Mouse (Mus musculus) E14TG2a.4 (cell line): Measurements from ENCODE around the gene Emc9.
A peak's percentile ranks its signal among the peaks of the same experiment; 100 is the strongest.

Source experiments
- H3K27me3 ChIP-seq: 2 replicates; pipeline ENCODE4 v1.6.1; 2014; ENCODE audit warnings: low read length, control low read depth; ENCODE audit not compliant: insufficient read depth
- H3K36me3 ChIP-seq: 2 replicates; pipeline ENCODE4 v1.6.1; 2014; ENCODE audit warnings: low read length, control low read depth; ENCODE audit not compliant: insufficient read depth
- H3K4me1 ChIP-seq: replicated peaks from 2 replicates; pipeline ENCODE4 v1.6.1; 2014; ENCODE audit warnings: low read depth, low read length, control low read depth
- H3K4me3 ChIP-seq: replicated peaks from 2 replicates; pipeline ENCODE4 v1.5.1; 2014; ENCODE audit warnings: mild to moderate bottlenecking, low read length
- H3K9me3 ChIP-seq: 2 replicates; pipeline ENCODE4 v1.6.1; 2014; ENCODE audit warnings: low read length, control low read depth
- CTCF ChIP-seq: conservative IDR thresholded peaks from 2 replicates; pipeline ENCODE4 v1.5.1; 2014; ENCODE audit warnings: low read length
- NANOG ChIP-seq: IDR thresholded peaks from 2 replicates; pipeline ENCODE4 v1.6.1; 2014; ENCODE audit warnings: borderline replicate concordance, low read length, mixed read lengths
- POU5F1 ChIP-seq: IDR thresholded peaks from 2 replicates; pipeline ENCODE4 v1.6.1; 2014; ENCODE audit warnings: low read length, borderline replicate concordance

The Emc9 gene

DNA sequence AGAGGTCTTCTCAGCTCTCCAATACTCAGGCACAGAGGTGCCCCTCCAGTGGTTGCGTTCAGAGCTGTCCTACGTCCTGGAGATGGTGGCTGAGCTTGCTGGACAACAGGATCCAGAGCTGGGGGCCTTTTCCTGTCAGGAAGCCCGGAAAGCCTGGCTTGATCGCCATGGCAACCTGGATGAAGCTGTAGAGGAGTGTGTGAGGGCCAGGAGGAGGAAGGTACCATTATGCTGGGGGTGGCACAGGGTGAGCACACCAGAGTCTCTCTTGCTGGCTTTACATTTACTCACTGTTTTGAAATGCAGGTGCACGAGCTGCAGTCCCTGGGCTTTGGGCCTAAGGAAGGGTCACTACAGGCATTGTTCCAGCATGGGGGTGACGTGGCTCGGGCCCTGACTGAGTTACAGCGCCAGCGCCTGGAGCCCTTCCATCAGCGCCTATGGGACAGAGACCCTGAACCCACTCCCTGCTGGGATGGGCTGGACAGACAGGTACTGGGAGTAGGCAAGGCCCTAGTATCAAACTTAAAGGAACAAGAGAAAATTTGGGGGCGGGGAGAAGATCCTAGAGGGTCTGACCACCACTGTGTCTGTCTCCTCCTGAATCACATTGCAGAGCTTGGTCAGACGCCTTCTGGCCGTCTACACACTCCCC, 11.1 kb upstream of the Emc9 start:
- Histone ChIP-seq H3K27me3 (no peaks in the 10 kb centered on the region), H3K9me3 (no peaks in the 10 kb centered on the region), H3K4me1 (peaks cover 46% of the 10 kb centered on the region), H3K36me3 (peaks cover 79% of the 10 kb centered on the region), H3K4me3 (no peak overlapping the region)
- no peak for TF ChIP-seq NANOG
- TF ChIP-seq CTCF, result no peak
- no peak for TF ChIP-seq POU5F1

DNA sequence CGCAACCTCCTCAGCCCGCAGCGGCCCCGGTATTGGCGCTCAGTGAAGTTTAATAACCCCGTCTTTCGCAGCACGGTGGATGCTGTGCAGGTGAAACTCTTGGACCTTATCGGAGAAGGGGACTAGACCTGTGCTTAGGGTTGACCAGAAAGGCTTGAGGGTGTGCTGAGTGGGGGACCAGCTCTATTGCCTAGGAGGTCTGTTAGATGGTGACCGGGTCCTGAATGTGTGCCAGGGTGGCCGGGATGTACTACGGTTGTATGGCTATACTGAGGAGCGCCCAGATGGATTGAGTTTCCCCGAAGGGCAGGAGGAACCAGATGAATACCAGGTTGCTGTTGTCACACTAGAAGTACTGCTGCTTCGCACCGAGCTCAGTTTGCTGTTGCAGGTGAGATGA, 7.1 kb upstream of the Emc9 start:
- H3K4me1 ChIP-seq, result peaks cover 52% of the 10 kb centered on the region
- peaks cover 59% of the 10 kb centered on the region for H3K36me3 ChIP-seq
- TF ChIP-seq NANOG, result no peak
- no peak for TF ChIP-seq CTCF
- TF ChIP-seq POU5F1, result no peak
- H3K27me3 ChIP-seq, result no peaks in the 10 kb centered on the region
- no peaks in the 10 kb centered on the region for H3K9me3 ChIP-seq
- peak overlapping the region; percentile 99 for H3K4me3 ChIP-seq

DNA sequence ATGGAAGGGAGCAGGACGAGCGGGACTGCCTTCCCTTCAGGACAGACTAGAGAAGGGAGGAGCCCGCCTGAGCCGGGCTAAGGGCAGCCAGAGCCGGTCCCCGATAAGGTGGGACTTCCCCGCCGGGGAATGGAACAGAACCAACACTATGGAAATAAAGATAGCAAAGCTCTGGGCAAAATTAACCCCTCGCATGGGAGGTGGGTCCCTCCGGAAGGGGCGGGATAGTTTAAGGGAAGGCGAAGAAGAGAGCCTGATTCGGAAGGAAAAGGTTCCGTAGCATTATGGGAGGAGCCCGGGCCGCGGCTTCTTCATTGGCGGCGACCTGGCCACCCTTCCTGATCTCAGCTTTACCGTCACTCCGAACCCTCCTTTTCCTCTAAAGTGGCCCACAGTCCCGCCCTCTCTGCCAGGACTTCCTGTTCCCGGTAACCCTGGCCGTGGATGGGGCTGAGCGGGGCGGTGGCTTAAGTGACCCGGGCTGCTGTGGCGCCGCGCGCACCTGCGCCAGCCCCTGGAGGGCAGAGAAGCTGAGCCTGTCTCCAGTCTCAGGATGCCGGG, 6.3 kb upstream of the Emc9 start, which contains the start of gene Rnf31:
Gene Rnf31 (plus strand): TSS at position 378 of the 561 bp plus-strand sequence.
- peak within 1 kb of the TSS; percentile 99 for H3K4me3 ChIP-seq
- H3K36me3 ChIP-seq, result peaks cover 55% of the 10 kb centered on the region
- H3K27me3 ChIP-seq, result no peaks in the 10 kb centered on the region
- H3K4me1 ChIP-seq, result peaks cover 49% of the 10 kb centered on the region
- TF ChIP-seq NANOG (no peak), CTCF (no peak), POU5F1 (no peak)
- H3K9me3 ChIP-seq, result no peaks in the 10 kb centered on the region

DNA sequence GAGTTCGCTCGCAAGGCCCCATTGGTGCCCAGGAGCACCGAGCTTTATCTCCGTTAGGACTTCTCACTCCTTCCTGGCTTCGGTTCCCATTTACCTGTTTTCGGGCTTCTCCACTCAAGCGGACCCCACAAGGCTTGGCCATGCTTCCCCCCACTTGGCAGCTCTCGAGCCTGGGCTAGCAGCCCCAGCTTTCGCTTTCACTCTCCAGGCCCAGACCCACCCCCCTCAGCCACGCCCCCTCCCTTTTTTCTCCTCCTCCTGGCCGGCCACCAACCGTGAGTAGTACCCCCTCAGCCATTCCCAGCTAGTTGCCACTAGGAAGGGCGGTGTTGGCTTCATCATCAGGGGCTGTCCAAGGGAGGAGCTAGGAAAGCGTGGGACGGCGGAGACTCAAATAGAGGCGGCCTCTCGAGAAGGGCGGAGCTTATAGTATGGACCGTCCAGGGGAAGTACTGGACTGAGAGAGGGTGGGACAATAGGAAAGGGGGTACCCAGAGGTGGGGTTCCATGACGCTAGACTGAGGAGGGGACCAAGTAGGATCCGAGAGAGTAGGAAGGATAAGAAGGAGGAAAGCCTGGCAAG, 5.7 kb upstream of the Emc9 start, which contains the start of gene Psme2:
Gene Psme2 (minus strand): TSS at position 366 of the 583 bp plus-strand sequence.
- Histone ChIP-seq H3K27me3 (no peaks in the 10 kb centered on the region), H3K4me3 (peak within 1 kb of the TSS; percentile 99), H3K36me3 (peaks cover 49% of the 10 kb centered on the region), H3K9me3 (no peaks in the 10 kb centered on the region), H3K4me1 (peaks cover 49% of the 10 kb centered on the region)
- TF ChIP-seq POU5F1 (no peak), NANOG (no peak), CTCF (no peak)

DNA sequence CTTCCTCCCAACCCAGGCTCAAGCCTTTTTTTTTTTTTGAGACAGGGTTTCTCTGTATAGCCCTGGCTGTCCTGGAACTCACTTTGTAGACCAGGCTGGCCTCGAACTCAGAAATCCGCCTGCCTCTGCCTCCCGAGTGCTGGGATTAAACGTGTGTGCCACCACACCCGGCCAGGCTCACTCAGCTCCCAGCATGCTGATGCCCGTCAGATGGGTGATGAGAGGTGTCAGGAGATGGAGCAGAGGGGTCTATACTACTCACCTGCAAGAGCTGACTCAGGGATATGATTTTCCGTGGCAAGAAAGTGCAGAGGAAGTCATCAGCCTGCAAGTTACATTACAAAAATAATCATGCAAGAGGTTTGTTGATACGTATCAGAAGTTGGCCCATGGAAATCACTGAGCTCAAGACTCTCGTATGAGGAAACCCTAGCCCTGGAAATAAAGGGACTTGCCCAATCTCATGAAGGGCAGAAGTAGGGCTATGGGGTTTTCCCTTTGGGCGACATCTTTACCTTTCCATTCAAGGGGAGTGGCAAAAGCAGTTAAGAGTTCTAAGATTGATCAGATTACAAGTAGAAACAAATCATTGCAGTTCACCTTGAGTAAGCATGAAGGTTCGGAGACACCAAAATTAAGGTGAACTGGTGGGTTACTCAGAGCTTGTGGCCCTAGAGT, 4.8 kb upstream of the Emc9 start:
- Histone ChIP-seq H3K4me1 (peaks cover 54% of the 10 kb centered on the region), H3K9me3 (no peaks in the 10 kb centered on the region), H3K27me3 (no peaks in the 10 kb centered on the region), H3K36me3 (peaks cover 40% of the 10 kb centered on the region), H3K4me3 (peak overlapping the region; percentile 99)
- TF ChIP-seq NANOG (no peak), CTCF (no peak), POU5F1 (no peak)

DNA sequence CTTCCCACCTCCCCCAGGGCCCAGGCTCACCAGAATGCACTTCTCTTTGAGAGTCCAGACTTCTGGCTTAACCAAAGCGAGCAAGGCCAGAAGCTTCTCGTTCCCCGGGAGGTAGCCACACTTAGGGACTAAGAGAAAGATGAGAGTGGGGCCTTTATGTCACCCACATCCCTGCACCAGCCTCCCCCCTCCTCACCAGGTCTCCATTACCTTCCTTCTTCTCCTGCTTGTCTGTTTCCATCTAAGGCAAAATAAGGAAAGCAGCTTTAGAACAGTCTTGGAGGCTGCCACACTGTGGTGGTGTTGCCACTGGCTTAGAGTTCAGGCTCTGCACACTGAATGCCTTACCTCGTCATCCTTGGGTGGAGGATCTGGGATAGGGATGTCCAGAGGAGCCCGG, 4.2 kb upstream of the Emc9 start:
- no peak for TF ChIP-seq CTCF
- no peak for TF ChIP-seq NANOG
- no peak for TF ChIP-seq POU5F1
- Histone ChIP-seq H3K27me3 (peaks cover 5% of the 10 kb centered on the region), H3K9me3 (no peaks in the 10 kb centered on the region), H3K4me3 (no peak overlapping the region), H3K36me3 (peaks cover 33% of the 10 kb centered on the region), H3K4me1 (peaks cover 60% of the 10 kb centered on the region)

DNA sequence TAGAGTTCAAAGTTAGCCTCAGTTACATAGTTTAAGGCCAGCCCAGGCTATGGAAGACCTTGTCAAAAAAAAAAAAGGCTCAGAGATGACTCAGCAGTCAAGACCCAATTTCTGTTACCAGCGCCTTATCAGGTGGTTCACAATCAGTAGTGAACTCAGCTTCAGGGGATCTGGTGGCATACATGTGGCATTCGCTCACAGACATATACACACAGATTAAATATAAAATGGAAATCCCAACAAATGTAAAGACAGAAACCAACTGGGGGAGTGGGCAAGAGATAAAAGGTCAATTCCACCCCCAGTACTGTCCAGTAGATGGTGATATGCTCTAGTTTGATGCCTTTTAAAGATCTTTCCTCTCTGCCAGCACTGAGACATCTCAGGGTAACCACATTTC, 1.0 kb upstream of the Emc9 start:
- Histone ChIP-seq H3K9me3 (no peaks in the 10 kb centered on the region), H3K36me3 (peaks cover 30% of the 10 kb centered on the region), H3K4me1 (peaks cover 53% of the 10 kb centered on the region), H3K27me3 (peaks cover 5% of the 10 kb centered on the region), H3K4me3 (no peak overlapping the region)
- TF ChIP-seq POU5F1 (no peak), NANOG (no peak), CTCF (no peak)

DNA sequence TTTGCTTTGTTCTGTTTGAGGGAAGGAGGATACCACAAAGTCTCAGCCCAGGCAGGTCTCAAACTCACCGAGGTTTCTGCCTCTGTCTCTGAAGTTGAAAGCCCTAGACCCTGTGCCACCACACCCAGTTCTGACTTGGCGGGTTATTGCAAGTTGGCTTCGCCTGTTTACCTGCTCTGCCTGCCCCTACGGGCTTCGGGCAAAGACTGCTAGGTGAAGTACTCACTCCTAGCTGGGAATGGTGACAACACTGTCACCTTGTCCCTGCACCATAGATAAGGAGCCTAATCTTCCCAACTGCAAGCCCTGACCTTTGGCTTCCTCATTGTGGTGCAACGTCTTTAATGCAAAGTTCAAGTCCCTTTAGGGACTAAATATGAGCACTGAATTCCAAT, 461 bp upstream of the Emc9 start:
- H3K4me3 ChIP-seq, result peak overlapping the region; percentile 85
- H3K36me3 ChIP-seq, result peaks cover 36% of the 10 kb centered on the region
- H3K27me3 ChIP-seq, result peaks cover 5% of the 10 kb centered on the region
- H3K4me1 ChIP-seq, result peaks cover 58% of the 10 kb centered on the region
- TF ChIP-seq NANOG, result no peak
- TF ChIP-seq CTCF, result no peak
- no peak for TF ChIP-seq POU5F1
- H3K9me3 ChIP-seq, result no peaks in the 10 kb centered on the region
